Mouse (Mus musculus) adrenal gland, adult (tissue): Measurements from ENCODE around the gene Tuba1b.
A peak's percentile ranks its signal among the peaks of the same experiment; 100 is the strongest.
"Not testable (repeated sequence)": the region's sequence is repeated elsewhere in the genome, so short reads cannot be mapped to it uniquely, and the experiment has no call there.

Source experiments
- DNase-seq, 2 experiments: peaks; one replicate each; pipeline ENCODE4 v3.0.0; 2022 to 2023; ENCODE audit warnings: low spot score in 1 of 2; ENCODE audit not compliant: inconsistent age in 2 of 2

The Tuba1b gene

GRCm38 (mm10) chr15:98934217-98934839 lies at the start of gene Tuba1b:
Gene Tuba1b (minus strand): TSS chr15:98934565.
- DNase-seq: peak; percentile 95 to 97

- peak in 1 of 2 experiments; percentile 62 for DNase-seq
Measured at GRCm38 (mm10) chr15:98983431-98984081, 49.2 kb upstream of the Tuba1b start.

- DNase-seq: peak in 1 of 2 experiments; percentile 58
Measured at GRCm38 (mm10) chr15:98982100-98982499, 47.7 kb upstream of the Tuba1b start.

GRCm38 (mm10) chr15:98980012-98980614 lies 45.7 kb upstream of the Tuba1b start:
- no peak for DNase-seq

GRCm38 (mm10) chr15:98978409-98979172 lies 44.2 kb upstream of the Tuba1b start:
- no peak for DNase-seq

- peak; percentile 65 to 88 for DNase-seq
Measured at GRCm38 (mm10) chr15:98977759-98978408, 43.5 kb upstream of the Tuba1b start.

GRCm38 (mm10) chr15:98976763-98977758 lies 42.7 kb upstream of the Tuba1b start:
- no peak for DNase-seq

- DNase-seq: no peak
Measured at GRCm38 (mm10) chr15:98973015-98973614, 38.8 kb upstream of the Tuba1b start.

GRCm38 (mm10) chr15:98971576-98972320 lies 37.4 kb upstream of the Tuba1b start:
- not testable (repeated sequence) for DNase-seq

- peak in 1 of 2 experiments; percentile 58 for DNase-seq
Measured at GRCm38 (mm10) chr15:98971111-98971510, 36.7 kb upstream of the Tuba1b start.

- peak in 1 of 2 experiments; percentile 71 for DNase-seq
Measured at GRCm38 (mm10) chr15:98969372-98970101, 35.2 kb upstream of the Tuba1b start.

GRCm38 (mm10) chr15:98968701-98969371 lies 34.5 kb upstream of the Tuba1b start:
- DNase-seq: peak; percentile 60 to 78

- DNase-seq: no peak
Measured at GRCm38 (mm10) chr15:98959531-98959930, 25.2 kb upstream of the Tuba1b start.

GRCm38 (mm10) chr15:98958901-98959420 lies 24.6 kb upstream of the Tuba1b start:
- no peak for DNase-seq

- DNase-seq: no peak
Measured at GRCm38 (mm10) chr15:98957475-98957874, 23.1 kb upstream of the Tuba1b start.

- DNase-seq: no peak
Measured at GRCm38 (mm10) chr15:98956000-98956399, 21.6 kb upstream of the Tuba1b start.

GRCm38 (mm10) chr15:98955324-98955723 lies 21.0 kb upstream of the Tuba1b start:
- DNase-seq: no peak
